Mouse (Mus musculus) adrenal gland, adult 2 months (tissue): ENCODE data around the gene Cdk5r1. TPM values are rescaled to one million over a fixed set of nuclear protein-coding genes. Genes with fewer than 3 reads are reported as not detected.
"Not testable (repeated sequence)": the region's sequence is repeated elsewhere in the genome, so short reads cannot be mapped to it uniquely, and the experiment has no call there.

ENCODE experiments used
- DNase-seq: peaks from one replicate; pipeline ENCODE4 v3.0.0; 2021
- long read RNA-seq: library from polyadenylated mRNA; stranded (forward); transcript quantifications from one replicate; pipeline ENCODE4 v2.0.0, GENCODE M21; 2021
- polyA plus RNA-seq: library from polyadenylated mRNA; depleted of rRNA; stranded (reverse); fragments of >200 nt; gene quantifications from 2 replicates; pipeline ENCODE4 v1.2.3, GENCODE M21; 2012; rRNA removed
- total RNA-seq, 2 experiments: library from RNA; stranded (reverse); gene quantifications; 2 replicates each; pipeline ENCODE4 v1.2.3; 2021

The Cdk5r1 gene
- total RNA-seq (1 to 10 TPM; 1.5 to 3.1 TPM), polyA plus RNA-seq (5.8 TPM in 2 replicates)
- long read RNA-seq, full-length matches to known transcripts = 1 of 1 reads
- long read RNA-seq, partial matches to known transcripts = 0 of 1 reads
- long read RNA-seq, other reads (novel, unspliced or antisense) = 0 of 1 reads

- peak; percentile 93 for DNase-seq
Observed at GRCm38 (mm10) chr11:80476222-80477189, at the start of gene Cdk5r1. Cdk5r1 (plus strand) TSS chr11:80477023.

GRCm38 (mm10) chr11:80428381-80429008 is 48.3 kb upstream of the Cdk5r1 start, which contains the start of gene Psmd11:
Psmd11 (plus strand) TSS chr11:80428615.
- peak; percentile 97 for DNase-seq

DNA sequence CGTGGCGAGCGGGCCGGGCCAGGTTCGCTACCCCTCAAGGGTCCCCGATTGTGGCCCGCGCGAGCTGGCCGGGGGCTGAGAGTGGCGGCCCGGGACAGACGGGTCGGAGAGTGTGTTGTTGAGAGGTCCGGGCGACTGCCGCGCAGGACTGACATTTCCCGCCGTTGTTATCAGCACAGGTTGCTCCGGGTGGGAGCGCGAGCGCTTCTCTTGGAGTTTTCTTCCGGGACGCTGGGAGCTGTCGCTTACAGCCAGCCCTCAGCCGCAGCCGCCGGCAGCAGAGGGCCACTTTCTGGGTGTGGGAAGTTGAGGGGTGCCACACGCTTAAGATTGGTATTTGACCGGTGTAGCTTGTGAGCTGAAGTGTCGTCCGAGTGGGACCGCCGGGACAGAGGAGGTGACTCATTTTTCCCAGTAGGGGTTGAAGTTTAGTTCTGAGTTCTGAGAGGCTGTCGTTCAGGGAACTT is 47.8 kb upstream of the Cdk5r1 start:
- DNase-seq = no peak

DNA sequence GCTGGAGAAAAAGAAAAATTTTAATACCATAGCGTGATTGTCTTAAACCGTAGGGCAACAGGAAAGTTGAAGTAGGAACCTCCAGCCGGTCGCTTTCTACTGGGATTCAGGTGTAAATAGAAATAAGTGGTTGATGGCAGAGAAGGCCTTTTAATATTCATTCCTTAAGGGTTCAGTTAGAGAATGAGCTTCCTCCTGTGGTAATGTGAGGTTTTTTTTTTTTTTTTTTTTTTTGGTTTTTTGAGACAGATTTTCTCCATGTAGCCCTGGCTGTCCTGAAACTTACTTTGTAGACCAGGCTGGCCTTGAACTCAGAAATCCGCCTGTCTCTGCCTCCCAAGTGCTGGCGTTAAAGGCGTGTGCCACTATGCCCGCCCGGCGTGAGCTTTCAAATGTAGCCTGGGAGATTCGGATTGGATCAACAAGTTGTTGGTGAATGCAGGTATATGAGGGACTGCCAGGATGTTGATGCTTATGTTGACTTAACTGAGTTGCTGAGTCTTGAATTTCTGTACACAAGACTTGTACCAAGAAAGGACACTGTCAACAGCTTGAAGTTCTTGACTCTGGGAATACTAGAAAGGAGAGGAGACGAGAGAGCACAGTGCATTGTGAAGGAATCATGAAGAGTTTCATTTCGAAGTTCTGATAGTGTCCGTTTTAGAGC is 47.2 kb upstream of the Cdk5r1 start:
- no peak for DNase-seq

GRCm38 (mm10) chr11:80430366-80430910 is 46.4 kb upstream of the Cdk5r1 start:
- DNase-seq = no peak

DNA sequence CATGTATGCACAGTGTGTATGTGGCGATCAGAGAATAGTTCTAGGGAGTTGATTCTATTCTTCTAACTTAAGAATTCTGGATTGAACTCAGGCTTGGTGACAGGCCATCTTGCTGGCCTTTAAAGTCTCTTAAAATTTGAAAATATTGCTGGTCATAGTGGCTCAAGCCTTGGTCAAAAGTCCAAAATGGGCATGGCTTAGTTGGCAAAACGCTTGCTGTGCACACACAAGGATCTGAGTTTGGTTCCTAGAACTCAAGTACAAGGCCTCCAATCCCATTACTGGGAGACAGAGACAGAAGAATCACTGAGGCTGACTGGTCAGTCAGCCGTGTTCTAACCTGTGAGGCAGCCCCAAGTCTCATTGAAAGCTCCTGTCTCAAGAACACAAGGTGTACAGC is 29.9 kb upstream of the Cdk5r1 start:
- DNase-seq = peak; percentile 13

DNA sequence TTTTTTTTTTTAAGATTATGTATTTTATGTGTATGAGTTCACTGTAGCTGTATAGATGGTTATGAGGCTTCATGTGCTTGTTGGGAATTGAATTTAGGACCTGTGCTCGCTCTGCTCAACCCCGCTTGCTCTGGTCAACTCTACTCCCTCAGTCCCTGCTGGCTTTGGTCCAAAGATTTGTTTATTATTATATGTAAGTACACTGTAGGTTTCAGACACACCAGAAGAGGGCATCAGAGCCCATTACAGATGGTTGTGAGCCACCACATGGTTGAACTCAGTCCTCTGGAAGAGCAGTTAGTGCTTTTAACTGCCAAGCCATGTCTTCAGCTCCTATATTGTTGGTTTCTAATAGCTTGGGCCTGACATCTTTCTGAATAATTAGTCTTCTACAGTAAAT is 27.0 kb upstream of the Cdk5r1 start:
- DNase-seq = no peak

DNA sequence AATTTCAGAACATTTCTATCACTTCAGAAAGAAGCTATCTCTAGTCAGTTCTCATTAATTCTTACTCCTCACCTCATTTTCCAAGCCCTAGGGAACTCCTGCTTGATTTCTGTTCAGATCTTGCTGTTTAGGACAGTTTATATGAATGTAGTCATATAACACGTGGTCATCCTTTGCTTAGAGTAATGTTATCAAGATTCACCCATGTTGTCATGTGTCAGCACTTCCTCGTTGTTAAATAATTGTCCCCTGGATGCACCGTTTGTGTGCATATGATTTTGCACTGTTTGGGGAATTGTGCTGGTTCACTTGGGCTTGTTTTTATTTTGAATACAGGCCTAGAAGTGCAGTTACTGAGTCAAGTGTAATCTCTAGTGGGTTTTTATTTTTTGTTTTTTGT is 24.6 kb upstream of the Cdk5r1 start:
- no peak for DNase-seq

GRCm38 (mm10) chr11:80453198-80453597 is 23.6 kb upstream of the Cdk5r1 start:
- DNase-seq = no peak

- DNase-seq = not testable (repeated sequence)
Observed at GRCm38 (mm10) chr11:80463605-80464130, 13.2 kb upstream of the Cdk5r1 start.

DNA sequence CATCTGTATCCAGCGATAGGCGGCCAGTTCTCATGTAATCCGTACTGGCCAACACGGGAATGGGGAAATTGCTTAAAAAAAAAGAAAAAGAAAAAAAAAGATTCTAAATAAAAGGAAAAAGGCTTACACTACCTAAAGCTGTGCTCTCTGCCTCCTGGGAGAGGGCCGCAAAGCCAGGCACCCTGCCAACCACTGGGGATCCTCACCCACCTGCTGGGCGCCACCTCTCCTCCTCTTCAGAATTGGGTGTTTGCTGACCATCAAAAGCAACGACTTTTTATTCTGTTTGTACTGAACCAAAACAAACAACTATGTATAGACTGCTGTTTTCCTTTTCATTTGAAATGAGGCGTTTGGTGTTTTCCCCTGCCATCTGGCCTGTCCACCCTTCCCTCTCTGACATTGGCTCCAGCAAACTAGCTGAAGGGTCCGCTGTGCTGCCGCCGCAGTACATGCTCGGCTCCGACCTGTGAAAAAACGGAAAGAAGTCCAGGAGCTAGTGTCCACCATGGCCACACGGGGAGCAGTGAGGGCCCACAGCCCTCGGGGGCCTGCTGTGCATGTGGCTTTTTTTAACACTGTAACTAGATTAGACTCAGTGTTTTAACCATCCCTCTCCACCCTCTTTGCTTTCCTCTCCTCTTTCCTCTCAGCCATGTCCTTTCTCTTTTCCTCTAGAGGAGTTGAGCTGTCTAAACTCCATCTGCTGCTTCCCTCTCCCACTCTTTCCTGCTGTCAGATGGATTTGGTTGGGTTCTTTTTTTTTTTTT is 4.8 kb upstream of the Cdk5r1 start:
- no peak for DNase-seq

- no peak for DNase-seq
Observed at GRCm38 (mm10) chr11:80474175-80474691, 2.6 kb upstream of the Cdk5r1 start.

- DNase-seq = no peak
Observed at GRCm38 (mm10) chr11:80474846-80475245, 2.0 kb upstream of the Cdk5r1 start.

DNA sequence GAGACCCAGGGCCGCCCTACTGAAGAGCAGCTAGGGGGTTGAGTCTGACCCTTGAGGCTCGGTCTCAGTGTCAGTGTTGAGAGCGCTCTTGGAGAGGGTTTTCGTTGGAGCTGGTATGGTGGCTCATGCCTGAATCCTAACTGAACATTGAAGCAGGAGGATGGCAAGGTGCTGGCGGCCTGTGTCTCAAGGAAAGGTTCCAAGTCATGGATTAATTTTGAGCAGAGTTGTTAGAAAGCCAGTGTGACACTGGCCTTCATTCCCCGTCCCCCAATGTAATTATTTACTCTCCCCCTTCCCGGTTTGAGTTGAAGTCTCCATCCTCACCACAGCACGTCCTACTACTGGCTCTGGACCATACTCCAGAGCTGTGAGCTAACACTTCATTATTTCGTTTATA is 1.3 kb upstream of the Cdk5r1 start:
- no peak for DNase-seq

DNA sequence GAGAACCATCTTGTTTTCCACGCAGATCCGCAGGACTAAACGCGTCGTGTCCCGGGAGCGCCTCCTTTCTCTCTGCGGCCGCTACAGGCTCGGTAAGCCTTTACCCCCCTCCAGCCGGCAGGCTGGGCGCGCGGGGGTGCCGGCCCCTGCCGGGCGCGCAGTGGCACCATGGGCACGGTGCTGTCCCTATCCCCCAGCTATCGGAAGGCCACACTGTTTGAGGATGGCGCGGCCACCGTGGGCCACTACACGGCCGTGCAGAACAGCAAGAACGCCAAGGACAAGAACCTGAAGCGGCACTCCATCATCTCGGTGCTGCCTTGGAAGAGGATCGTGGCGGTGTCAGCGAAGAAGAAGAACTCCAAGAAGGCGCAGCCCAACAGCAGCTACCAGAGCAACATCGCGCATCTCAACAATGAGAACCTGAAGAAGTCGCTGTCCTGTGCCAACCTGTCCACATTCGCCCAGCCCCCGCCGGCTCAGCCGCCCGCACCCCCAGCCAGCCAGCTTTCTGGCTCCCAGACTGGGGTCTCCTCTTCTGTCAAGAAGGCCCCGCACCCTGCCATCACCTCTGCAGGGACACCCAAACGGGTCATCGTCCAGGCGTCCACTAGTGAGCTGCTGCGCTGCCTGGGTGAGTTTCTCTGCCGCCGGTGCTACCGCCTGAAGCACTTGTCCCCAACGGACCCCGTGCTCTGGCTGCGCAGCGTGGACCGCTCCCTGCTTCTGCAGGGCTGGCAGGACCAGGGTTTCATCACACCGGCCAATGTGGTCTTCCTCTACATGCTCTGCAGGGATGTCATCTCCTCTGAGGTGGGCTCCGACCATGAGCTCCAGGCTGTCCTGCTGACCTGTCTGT is 747 bp downstream of the Cdk5r1 start:
- no peak for DNase-seq

DNA sequence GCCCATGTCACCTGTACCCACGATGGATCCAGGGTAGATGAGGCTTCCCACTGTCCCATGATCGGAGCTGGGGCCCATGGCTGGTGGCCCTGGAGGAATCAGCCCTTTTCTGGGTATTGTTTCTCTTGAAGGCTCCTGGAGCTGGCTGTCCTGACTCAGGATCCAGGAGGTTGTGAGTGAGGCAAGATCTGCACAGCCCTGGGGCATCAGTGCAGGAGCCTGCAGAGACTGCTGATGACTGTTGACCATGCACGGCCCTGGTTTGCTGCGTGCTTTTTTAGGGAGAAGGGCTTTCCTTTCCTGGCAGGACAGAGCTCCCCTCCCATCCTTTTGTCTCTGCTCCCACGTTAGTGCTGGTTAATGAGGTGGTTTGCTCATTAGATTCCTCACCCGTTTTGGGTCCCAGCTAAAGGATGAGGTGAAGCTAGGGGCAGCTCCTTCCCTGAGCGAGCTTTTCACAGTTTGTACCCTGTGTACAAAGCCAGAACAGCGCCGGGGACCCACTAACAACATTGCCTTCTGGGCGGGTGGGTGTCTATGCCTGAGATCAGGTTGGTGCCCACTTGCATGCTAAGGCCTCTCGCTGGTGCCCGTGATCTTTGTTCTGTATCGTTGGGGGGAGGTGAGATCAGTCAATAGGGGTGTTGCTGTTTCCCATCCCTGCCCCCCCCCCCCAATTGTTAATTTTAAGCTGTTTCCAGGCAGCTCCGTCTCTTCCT is 2.0 kb downstream of the Cdk5r1 start:
- DNase-seq = no peak

- no peak for DNase-seq
Observed at GRCm38 (mm10) chr11:80479425-80479824, 2.6 kb downstream of the Cdk5r1 start.

GRCm38 (mm10) chr11:80479906-80480866 is 3.4 kb downstream of the Cdk5r1 start:
- no peak for DNase-seq
